Mouse (Mus musculus) T-cell, adult 2 months (primary cell): ENCODE results near the gene Glud1.

Experiments
- DNase-seq: peaks from one replicate; pipeline ENCODE4 v3.0.0; 2022; ENCODE audit warnings: low spot score

Glud1 gene

GRCm38 (mm10) chr14:34310234-34310965 is at the start of gene Glud1, which contains the start of gene Shld2:
Glud1 (plus strand) TSS chr14:34310727.
Shld2 (minus strand) TSS chr14:34310493.
- DNase-seq: peak; percentile 87

- DNase-seq: no peak
These were observed 42.5 kb upstream of the Glud1 start for GRCm38 (mm10) chr14:34268046-34268445.

DNA sequence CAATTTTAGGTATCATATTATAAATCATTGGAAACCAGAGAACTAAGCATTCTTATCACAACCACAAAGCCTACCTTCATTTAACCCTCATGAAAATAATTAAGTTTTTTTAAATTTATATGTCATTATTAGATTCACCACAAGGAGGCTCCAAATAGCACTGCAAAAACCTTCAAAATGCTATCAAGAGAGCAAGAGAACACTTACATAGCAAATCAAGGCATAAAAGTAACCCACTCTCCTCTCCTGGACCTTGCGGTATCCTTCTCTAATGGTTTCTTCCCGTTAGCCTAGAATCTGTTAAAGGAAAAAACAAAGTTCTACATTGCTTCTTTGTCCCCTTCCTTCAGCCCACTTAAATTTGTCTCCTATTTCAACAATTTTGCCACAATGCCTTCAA is 37.2 kb upstream of the Glud1 start:
- no peak for DNase-seq

- DNase-seq: no peak
These were observed 36.4 kb upstream of the Glud1 start for GRCm38 (mm10) chr14:34274141-34274540.

DNA sequence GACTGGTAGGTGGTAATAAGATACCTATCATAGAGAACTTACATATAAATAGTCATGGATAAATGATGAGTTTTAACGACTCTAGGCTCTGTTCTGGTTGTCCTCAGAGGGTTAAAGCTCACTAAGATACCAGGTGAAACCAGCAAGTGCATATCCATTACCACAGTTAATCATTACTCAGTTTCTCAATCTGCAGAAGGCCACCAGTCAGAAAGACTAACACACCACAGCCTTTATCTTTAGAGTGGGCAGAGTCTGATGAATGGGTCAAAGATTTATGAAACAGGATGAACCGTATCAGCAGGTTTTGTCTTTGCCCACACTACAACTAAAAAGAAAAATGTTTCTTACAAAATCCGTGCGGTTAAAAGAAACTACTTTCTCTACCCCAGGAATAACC is 35.3 kb upstream of the Glud1 start:
- DNase-seq: no peak

- no peak for DNase-seq
These were observed 30.8 kb upstream of the Glud1 start for GRCm38 (mm10) chr14:34279726-34280125.

DNA sequence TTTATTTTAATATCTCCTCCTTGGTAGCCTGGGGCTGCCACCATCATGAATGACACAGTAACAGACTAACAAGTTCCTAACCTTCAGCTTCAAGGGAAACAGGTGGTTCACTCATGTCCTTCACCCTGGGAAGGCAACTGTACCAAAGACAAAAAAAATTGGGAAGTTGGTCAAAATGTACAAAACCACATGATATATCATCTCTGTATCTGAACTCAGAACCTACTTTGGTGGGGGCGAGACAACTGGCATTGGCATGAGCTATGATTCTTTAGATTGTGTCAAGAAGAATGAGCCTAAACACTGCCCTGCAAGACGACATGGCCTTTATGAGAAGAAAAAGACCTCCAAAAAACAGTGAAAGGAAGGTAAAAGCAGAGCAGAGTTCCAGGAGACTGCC is 29.7 kb upstream of the Glud1 start:
- DNase-seq: no peak

GRCm38 (mm10) chr14:34281736-34282269 is 28.7 kb upstream of the Glud1 start:
- no peak for DNase-seq

DNA sequence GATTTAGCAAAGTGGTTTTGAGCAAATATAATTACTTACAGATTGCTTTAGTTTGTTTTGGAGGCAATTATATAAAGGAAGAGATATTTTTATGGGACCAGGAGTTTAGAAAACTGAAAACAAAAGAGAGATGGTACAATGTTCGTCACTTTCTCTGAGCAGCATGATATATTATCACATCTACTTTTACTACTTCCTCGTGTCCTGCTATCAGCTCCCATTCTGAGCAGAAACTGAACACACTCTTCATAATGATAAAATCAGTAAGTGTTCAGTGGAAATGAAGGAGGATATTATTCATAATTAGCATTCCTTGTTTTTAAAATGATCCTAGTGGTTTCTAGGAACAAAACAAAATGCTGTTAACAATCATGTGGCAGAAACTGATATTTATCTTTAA is 22.1 kb upstream of the Glud1 start:
- DNase-seq: no peak

DNA sequence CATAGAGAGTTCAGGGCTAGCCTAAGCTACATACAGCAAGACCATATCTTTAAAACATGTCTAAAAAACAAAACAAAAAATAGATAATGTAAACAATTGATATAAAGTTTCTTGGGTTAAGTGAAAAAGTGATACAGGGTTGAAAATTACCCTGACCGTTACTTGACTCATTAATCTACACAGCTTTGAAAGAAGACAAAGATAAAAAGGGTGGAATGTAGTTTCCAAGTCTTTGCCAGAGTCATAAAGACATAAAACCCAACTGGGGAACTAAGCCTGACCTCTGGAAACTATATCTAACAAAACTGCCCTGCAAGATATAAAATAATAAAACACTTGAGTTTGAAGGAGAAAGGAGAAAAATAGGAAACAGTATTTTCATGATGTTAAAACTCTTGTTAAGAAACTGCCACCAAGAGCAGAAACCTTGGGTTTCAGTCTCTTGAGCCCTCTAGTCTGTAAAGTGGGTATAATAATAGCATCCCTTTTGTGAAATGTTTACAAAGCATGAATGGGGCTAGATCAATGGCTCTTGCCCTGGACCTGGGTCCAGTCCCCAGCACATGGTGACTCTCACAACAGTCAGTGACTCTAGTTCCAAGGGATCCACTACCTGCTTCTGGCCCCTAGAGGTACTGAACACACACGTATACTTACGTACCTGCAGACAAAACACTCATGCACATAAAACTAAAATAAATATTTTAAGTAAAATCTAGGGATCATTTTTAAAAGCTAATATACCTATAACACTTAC is 21.1 kb upstream of the Glud1 start:
- DNase-seq: no peak

GRCm38 (mm10) chr14:34290229-34290628 is 20.3 kb upstream of the Glud1 start:
- DNase-seq: no peak

DNA sequence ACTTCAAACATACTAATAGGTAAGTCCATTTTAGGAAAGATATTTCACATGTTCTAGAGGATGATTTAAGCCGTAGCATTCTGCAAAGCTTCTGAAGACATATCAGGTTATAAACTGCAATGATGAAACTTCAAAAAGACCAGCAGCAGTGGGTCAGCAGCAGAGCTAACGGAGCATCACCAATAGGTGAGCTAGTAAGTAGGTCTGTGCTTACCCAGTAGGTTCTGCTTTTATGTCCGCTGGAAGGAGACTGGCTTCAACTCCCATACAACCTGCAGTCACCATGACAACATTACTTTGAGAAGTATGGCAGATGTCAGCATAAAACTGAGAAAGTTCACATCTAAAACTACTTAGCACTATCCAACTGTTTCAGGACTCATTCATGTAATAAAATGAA is 16.9 kb upstream of the Glud1 start:
- DNase-seq: no peak

DNA sequence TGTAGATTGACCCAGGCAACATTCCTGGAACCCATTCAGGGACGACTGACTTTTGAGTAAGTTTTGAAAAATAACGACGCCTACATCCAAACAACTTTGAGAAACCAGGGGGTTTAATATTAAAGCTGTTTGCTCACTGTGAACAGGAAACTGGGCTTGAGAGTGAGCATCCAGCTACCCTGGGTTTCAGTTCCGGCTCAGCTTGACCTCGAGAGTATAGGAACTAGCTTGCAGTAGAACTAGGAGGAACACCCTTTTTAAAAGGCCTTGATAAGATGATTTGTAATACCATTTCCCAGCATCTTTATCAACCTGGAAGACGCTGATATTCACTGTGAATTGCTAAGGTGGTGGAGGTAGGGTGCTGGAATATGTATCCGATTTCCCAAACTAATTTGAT is 14.2 kb upstream of the Glud1 start:
- no peak for DNase-seq

GRCm38 (mm10) chr14:34297038-34297437 is 13.5 kb upstream of the Glud1 start:
- no peak for DNase-seq

GRCm38 (mm10) chr14:34297634-34298033 is 12.9 kb upstream of the Glud1 start:
- DNase-seq: no peak

DNA sequence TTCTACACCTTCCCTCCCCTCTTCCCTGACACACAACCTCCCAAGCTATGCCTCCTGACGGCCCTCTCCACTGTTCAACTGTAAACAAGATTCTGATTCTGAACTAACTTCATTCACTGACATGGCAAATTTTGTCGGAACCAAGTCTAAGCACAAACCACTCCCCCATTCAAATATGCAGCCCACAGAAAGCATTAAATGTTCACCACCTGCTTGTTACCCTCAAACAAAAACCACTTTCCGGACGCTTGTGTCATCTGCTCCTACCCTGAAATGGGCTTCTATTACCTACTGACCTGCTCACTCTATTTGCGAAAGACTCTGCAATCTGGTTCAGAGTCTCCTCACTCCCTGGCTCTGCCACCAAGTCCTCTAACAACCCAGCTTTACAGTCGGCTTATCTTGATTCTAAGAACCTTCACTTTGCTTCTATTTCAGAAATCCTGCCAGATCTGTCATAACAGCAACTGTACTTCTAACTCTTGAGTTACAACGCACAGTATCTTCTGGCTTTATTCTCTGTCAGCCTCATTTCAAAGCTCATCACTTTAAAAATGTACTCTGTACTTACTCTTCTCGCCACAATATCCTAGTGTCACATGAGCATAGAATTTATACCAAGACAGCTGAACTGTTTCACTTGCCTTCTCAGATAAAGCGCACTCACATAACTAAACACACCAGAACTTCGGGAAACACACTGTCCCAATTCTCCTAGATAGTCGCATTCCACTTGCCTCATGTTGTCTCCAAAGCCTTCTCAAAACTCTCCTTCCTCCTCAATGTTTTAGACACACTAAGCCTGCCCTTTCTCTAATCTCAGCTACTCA is 11.4 kb upstream of the Glud1 start:
- no peak for DNase-seq

- DNase-seq: no peak
These were observed 7.8 kb upstream of the Glud1 start for GRCm38 (mm10) chr14:34302681-34303242.

DNA sequence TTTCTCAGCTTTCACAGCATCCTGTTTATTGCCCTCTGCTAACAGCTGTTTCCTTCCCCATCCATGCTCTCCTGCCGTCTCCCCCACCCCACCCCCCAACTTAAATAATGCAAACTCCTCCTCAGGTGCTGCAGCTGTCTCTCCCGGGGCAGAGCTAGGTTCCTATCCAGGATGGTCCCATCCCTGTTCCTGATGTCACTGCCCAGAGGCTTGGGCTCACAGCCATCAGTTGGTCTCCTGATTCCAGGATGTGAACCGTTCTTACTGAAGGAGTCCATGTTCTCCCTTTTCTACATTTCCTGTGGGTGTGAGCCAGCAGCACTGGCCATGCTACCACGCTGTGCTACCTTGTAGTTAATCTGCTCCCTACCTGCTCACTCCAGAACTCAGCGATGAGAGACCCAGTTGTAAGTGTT is 7.3 kb upstream of the Glud1 start:
- no peak for DNase-seq

GRCm38 (mm10) chr14:34309266-34309665 is 1.3 kb upstream of the Glud1 start:
- no peak for DNase-seq

- no peak for DNase-seq
These were observed 657 bp upstream of the Glud1 start for GRCm38 (mm10) chr14:34309907-34310233.

GRCm38 (mm10) chr14:34311021-34311631 is 599 bp downstream of the Glud1 start:
- peak; percentile 51 for DNase-seq

- DNase-seq: no peak
These were observed 1.2 kb downstream of the Glud1 start for GRCm38 (mm10) chr14:34311691-34312090.
